Mouse (Mus musculus): ENCODE measurements around the gene P2ry2.

Gene P2ry2

DNA sequence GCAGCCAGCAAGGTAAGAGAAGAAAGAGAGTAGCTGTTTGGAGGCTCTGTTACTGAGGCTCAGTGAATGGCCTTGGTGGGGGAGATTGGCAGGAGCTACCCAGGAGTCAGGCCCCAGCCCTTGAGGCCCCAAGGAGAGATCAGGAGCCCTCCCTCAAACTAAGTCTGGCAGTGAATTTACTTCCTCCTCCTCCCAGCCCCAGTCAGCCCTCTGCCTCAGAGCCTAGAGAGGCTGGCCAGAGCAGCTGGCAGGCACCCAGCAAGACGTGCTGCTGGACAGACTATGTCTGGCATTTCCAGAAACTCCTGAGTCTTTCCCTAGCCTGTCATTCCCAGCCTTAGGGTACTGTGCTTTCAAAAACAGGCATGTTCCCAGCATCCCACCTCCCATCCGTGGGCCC, 33.5 kb downstream of the P2ry2 start:
- DNase-seq: peak in 1 of 2 experiments; percentile 30

DNA sequence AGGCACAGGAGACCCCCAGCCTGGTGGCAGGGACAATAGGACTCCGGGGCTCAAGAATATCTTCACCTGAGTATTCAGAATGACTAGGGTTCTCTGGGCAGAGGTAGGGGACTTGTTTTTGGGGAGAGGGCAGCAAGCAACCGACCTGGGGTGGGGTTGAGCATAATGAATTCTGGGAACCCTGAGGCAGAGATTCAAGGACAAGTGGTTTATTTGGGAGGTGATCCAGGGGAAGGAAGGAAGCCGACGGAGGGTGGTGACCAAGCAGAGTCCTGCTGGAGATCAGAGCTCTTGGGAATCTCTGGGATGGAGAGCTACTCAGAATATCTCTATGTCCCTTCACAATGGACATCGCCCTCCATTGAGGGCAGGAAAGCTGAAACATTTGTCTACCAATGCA, 34.5 kb downstream of the P2ry2 start:
- DNase-seq: no peak

DNA sequence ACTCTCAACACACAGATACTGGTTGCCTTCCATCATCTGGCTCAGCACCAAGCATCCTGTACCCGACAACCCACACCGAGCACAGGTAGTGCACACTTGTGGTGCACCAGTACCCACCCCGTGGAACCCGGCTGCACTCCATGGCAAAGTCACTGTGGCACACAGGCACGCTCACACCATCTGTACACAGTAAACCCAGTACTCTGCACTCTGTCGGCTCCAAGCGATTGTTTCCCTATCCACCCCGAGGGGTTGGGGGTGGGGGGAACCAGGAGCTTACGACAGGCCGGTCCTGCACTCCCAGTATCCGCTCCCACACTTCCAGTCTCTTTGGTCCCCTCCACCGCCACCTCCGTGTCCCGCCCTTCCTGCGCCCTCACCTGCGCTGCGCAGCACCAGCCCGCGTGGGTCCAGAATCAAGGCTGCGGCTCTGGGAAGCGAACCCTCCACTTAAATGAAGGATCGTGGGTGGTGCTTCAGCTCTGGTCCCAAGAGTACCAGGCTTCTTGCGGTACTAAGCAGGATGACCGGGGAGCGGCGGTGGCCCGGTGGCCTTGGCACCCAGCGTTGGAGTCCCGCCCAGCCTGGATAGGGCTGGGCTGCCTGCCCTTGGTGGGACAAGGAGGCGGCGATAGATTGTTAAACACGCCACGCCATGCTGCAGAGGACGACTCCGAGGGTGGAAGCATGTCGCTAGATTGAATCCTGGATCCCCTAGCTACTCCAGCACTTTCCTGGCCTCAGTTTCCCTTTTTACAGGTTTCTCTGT, 38.3 kb downstream of the P2ry2 start, which contains the start of gene P2ry6:
Gene P2ry6, minus strand, starts transcription at position 515 of the 769 bp plus-strand sequence.
- peak in 1 of 2 experiments; percentile 18 for DNase-seq

DNA sequence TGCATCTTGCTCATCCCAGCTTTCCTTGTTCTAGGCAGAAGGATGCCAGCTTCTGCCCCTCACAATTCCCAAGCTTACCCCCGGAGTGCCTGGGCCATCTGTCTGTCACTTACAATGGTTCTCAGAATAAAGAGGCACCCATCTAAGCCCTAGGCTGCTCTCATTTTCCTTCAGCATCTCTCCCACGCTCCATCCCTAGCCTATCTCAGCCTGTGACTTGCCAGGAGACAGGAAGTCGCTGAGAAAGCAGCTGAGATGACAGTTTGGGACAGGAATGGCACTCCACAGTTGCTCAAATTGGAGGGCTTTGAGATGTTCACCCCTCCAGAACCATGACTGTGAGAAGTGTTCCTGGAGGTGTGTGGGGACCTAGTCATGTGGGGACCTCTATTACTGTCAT, 39.8 kb downstream of the P2ry2 start:
- DNase-seq: no peak

DNA sequence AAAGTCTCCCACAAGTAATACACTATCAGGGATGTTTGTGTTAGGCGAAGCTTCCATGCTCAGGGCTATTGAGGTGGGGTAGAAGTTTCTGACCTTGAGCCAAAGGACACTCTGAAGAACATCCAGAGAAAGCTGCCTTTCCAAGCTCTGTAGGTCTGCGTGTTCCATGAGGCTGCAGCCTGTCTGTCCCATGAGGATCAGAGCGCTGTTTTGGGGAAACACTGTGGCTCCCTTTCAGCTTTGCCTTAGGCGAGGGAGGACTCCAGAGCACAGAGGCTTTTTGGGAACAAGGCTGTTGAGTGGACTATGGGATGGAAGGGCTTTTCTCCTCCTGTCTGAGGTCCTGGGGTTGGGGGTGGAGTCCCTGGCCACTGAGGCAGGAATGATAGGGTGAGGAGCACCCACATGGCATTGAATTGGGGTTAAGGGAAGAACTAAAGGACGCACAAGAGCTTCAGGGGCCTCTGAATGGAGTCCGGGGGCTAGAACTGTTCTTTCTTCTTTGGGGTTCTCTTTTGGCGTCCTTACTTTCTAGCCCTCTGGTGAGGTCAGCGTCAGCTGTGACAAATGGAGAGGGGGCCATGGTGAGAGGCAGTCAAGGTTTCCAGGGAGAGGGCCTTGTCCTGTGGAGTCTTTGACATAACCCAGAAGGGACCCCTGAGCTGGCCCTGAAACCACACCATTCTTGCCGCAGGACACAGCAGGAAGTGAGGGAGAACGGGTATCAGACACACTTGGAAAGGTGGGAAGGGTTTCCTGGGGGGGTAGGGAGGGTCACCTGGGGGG, 43.6 kb downstream of the P2ry2 start:
- DNase-seq: no peak

DNA sequence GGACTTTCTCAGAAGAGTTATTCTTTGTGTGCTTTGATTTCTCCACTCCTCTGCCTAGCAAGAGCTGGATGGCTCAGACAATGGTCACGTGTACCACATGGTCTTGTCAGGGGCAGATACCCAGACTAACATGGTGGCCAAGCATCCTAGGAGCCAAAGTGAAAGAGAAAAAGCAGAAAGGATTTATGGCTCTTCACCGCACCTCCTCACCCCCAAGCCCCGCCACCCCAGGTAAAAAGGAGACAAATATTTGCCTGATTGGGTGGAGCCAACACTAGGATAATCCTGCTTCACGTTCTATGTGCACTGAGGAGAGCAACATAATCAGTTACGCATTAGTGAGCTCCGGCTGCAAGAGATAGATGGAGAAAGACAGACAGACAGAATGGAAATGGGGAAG, 44.3 kb downstream of the P2ry2 start:
- DNase-seq: no peak

DNA sequence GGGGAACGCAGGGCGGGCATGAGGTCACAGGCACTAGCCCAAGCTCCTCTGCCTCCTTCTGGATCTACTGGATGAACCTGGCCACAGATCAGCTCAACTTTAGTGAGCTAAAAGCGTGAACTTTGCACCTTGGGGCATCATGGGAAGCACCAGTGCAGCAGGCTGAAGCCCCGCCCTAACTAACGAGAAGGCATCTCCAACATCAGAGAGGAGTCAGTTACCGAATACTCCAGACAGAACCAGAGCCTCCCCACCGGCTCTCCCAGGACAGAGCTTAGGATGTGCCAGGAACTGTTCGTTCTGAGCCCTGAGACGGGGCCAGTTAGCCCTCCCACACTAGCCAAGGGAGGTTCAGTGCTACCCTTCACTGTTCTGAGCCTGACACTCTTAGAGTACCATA, 44.8 kb downstream of the P2ry2 start:
- no peak for DNase-seq

DNA sequence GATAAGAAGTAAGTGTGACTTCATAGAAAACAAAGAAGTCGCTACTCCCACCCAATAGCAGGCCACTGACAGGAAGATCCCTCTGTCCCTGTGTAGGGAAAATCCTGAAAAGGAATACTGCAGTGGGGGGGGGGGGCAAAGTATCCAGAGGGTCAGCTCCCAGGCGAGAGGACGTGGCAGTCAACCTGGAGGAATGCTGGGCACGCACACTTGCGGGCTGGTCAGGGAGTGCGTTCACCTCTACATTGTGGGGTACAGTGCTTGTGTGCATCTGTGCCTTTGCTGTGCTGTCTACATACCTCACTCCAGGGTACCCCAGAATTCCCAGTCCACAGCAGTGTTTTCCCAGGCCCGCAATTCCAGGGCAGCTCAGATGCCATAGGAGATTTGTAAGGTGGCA, 46.7 kb downstream of the P2ry2 start:
- DNase-seq: no peak

DNA sequence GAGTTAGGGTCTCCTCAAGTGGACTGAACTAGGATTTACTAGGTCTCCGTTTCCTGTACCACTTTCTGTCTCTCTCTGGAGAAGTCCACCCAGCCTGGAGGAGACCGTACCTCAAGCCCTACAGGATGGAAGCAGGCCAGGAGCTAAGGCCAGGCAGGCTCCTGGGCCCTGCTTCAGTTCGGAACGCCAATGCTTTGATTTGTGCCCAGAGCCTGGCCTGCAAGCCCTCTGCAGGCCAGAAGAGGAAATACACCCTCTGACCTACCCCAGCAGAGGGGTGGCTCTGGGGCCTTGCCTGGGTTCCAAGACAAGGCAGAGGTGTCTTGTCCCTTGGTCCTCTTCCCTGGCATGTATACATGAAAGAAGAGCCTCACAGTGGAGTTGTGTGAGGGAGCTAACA, 47.6 kb downstream of the P2ry2 start:
- peak in 1 of 2 experiments; percentile 14 for DNase-seq

DNA sequence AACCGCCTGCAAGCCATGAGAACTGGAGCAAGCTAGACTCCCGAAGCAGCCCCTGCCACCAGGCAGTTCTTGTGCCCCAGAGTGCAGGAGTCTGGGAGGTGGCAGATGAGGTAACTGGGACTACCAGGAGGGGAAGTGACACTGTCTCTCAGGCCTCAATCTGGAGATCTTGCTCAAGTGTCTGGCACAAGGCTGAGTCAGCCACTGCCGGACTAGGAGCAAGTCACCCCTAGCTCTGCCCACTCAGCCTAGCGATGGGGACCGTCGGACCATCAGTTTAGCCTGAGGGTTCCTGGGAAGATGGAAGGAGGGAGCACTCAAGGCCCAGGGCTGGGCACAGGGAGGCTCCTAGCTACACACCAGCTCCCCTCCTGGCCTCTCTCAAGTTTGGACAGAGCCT, 48.4 kb downstream of the P2ry2 start:
- no peak for DNase-seq

DNA sequence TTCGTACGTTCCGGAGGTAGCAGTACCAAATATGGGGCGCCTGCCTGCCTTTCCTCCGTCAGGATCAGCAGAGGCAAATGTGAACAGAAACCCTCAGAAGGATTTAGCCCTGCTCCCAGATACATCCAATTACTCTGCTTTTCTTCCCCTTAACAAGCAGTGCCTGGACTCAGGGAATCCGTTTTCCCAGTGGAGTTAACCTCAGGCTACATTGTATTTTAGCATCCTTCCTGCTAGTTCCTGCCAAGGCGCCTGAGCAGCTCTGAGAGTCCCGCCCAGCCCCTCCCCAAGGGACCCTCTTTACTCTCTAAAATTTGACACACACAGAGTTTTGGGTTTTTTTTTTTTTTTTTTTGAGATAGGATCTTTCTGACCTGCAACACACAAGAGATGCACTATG, 49.3 kb downstream of the P2ry2 start:
- DNase-seq: no peak

DNA sequence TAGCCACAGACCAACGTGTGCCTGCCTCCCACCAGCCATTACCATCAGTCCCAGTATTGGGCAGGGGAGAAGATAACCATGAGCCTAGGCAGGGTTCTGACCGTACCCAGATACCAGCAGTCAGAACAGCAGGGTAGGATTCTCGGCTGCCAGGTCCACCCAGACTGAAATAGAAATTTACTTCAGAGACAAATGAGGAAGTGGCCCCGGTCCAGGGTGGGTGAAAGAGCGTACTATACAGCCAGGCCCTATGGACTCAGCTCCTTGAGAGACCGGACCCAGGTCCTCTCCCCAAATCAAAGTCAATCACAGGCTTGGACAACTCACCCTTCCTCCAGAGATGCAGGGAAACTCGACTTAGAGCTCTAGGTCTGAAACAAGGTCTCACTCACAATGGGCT, 51.5 kb downstream of the P2ry2 start:
- DNase-seq: no peak

DNA sequence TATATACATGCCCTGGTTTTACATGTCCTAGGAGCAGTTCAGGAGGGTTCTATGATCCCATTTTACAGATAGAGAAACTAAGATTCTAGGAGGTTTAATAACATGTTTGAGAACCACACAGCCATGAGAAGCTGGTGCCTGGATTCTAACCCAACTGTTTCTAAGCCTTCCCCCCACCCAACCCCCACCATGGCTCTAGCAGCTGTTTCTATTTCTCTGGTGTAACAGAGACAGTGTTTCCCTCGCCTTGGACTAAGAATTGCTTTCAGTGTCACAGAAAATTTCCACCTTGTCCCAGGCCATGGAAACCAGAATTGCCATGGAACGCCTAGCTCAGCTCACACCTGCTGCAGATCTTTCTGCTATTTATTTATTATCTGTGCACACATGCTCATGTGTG, 52.2 kb downstream of the P2ry2 start:
- no peak for DNase-seq

DNA sequence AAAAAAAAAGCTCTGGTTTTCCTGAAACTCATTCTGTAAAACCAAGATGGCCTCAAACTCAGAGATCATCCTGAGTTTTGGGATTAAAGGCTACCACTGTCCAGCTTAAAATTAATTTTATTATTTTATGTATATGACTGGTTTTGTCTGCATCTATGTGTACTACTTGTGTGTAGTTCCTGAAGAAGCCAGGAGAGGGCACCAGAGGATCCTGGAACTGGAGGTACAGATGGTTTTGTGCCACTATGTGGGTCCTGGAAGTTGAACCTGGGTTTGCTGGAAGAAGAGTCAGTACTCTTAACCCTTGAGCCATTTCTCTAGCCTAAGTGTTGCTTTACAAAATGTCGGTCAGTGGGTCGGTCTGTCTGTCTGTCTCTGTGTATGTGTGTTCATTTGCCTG, 54.2 kb downstream of the P2ry2 start:
- no peak for DNase-seq

DNA sequence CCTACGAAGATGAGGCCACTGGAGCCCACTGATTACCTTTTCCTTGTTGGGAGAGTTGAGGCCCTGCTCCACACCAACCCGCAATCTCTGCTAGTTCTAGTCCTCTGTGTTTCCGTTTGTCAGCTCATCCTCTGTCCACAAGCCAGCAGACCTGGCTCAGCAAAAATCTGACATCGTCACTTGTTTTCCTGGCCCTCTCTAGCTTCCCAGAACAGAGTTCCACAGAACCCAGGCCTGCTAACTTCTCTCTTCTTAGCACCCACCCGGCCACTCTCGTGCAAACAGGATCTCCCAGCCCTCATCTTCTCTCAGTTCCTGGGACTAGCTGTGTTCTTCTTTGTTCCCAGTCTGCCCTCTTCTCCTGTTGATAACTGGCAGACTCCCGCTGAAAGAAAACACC, 60.0 kb downstream of the P2ry2 start:
- DNase-seq: no peak

DNA sequence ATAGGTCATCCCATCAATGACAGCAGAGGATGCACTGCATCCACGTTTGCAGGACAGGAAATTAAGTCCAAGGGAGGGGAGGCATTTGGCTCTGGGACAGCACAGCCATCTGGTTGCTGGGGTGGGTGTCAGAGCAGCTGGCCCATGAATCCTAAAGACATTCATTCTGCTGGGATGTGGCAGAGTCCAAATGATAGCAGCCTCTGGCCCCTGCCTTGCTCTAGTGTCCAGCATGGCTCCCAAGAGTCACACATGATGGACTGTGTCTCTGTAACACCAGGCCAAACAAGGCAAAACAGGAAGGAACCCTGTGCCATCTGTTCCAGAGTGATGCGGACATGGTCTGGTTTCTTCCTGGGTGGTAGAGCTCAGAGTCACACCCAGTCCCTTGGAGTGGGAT, 60.8 kb downstream of the P2ry2 start:
- DNase-seq: no peak

DNA sequence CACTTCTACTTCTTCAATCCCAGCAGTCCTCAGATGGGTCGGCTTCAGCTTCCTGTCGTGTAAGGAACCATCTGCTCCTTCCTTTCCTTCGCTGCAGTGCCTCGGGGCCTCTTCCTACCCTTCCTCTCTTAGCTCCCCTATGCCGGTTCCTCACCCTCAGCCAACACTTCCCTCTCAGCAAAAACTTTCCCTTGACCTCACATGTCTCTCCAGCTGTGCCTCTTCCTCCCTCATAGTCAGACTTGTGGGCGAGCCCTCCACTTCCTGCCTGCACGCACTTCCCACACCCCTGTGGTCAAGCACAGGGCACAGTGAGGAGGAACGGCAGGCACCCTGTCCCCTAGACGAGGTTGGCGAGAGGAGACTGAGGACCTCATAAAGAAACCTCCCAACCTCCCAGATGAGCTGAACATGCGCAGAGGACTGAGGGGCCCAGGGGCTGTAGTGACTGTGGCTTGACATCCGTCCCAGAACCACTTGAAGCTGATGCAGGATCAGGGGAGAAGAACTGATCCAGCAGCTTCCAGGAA, 62.1 kb downstream of the P2ry2 start:
- no peak for DNase-seq

DNA sequence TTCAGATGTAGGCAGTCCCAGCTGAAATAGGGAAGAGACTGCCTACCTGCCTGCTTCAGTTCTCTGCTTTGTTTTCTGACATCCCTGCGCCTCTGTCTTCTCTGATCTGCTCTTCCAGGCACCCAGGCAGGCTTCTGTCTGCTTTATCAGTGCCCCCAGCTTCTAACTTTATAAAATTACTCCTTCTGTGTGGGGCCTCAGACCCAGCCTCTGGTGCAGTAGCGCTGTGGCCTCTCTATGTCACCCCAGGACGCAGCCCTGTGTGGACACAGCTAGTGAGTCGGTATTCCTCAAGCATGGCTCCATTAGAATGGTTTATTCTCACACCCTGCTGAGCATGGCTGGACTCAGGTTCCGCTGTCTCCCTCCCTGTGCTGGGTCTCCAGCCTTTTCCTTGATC, 62.6 kb downstream of the P2ry2 start:
- no peak for DNase-seq

All from cerebellum, postnatal 36 days (tissue).